Mouse (Mus musculus): ENCODE data around the gene Tdrd9. TPM values are rescaled to one million over a fixed set of nuclear protein-coding genes. Genes with fewer than 3 reads are reported as not detected.

Tdrd9 gene
- 0.07 and 0.19 TPM in 2 replicates for polyA plus RNA-seq (2015; fragmentation: Nextera tagmentation; extraction: Ambion mirVana)

- Histone ChIP-seq H3K9me3 (no peaks in the 10 kb centered on the region; the same call in 1 of the 2 replicates), H3K36me3 (no peaks in the 10 kb centered on the region), H3K4me1 (peaks cover 5% of the 10 kb centered on the region), H3K4me2 (no peak within 1 kb of the TSS), H3K4me3 (no peak within 1 kb of the TSS), H3K9ac (no peak within 1 kb of the TSS), H3K27ac (replicated peaks) (no peak within 1 kb of the TSS), H3K27me3 (replicated peaks) (no peaks in the 10 kb centered on the region)
- no peak for ATAC-seq (ENCODE audit: extremely low read depth, insufficient number of reproducible peaks, low FRiP score, low TSS enrichment)
- WGBS = 81% methylated on average over 18 of the region's 18 CpGs
These were observed at the start of gene Tdrd9 for GRCm38 (mm10) chr12:111971231-111971686. Gene Tdrd9, plus strand, starts transcription at chr12:111971559.

GRCm38 (mm10) chr12:111923117-111923516, 48.2 kb upstream of the Tdrd9 start:
- H3K27ac ChIP-seq (replicated peaks) = no peak overlapping the region
- no peaks in the 10 kb centered on the region for H3K9me3 ChIP-seq
- ATAC-seq (ENCODE audit: extremely low read depth, insufficient number of reproducible peaks, low FRiP score, low TSS enrichment) = no peak
- no peak overlapping the region for H3K4me2 ChIP-seq
- no peak overlapping the region for H3K4me3 ChIP-seq
- H3K9ac ChIP-seq = no peak overlapping the region
- no peaks in the 10 kb centered on the region for H3K36me3 ChIP-seq
- H3K4me1 ChIP-seq = peaks cover 33% of the 10 kb centered on the region
- WGBS = 79% methylated on average over 6 of the region's 6 CpGs
- 0 out of 2 replicates have a peak, but pooled peaks cover 4% of the 10 kb centered on the region for H3K27me3 ChIP-seq (replicated peaks)

- WGBS = 56% methylated on average over 1 of the region's 1 CpGs
- ATAC-seq (ENCODE audit: extremely low read depth, insufficient number of reproducible peaks, low FRiP score, low TSS enrichment) = no peak
- H3K4me3 ChIP-seq = no peak overlapping the region
These were observed 44.0 kb upstream of the Tdrd9 start for GRCm38 (mm10) chr12:111927338-111927737.

GRCm38 (mm10) chr12:111928411-111928966, 42.9 kb upstream of the Tdrd9 start:
- H3K9me3 ChIP-seq = no peaks in the 10 kb centered on the region
- H3K4me1 ChIP-seq = peaks cover 38% of the 10 kb centered on the region
- H3K4me2 ChIP-seq = no peak overlapping the region
- H3K9ac ChIP-seq = no peak overlapping the region
- H3K36me3 ChIP-seq = no peaks in the 10 kb centered on the region
- no peak overlapping the region for H3K4me3 ChIP-seq
- no peaks in the 10 kb centered on the region for H3K27me3 ChIP-seq (replicated peaks)
- WGBS = 73% methylated on average over 18 of the region's 18 CpGs
- H3K27ac ChIP-seq (replicated peaks) = no peak overlapping the region
- no peak for ATAC-seq (ENCODE audit: extremely low read depth, insufficient number of reproducible peaks, low FRiP score, low TSS enrichment)

More at GRCm38 (mm10) chr12:111927338-111927737, 44.0 kb upstream of the Tdrd9 start:
- 0 out of 2 replicates have a peak overlapping the region, but pooled peaks have one; percentile 0 for H3K9ac ChIP-seq
- peak overlapping the region; percentile 1; the same call in 1 of the 2 replicates for H3K27ac ChIP-seq (replicated peaks)
- H3K4me2 ChIP-seq = no peak overlapping the region
- peaks cover 26% of the 10 kb centered on the region for H3K4me1 ChIP-seq
- no peaks in the 10 kb centered on the region for H3K27me3 ChIP-seq (replicated peaks)
- H3K9me3 ChIP-seq = no peaks in the 10 kb centered on the region
- no peaks in the 10 kb centered on the region for H3K36me3 ChIP-seq

- WGBS = 83% methylated on average over 8 of the region's 9 CpGs
- Histone ChIP-seq H3K9ac (no peak overlapping the region), H3K27ac (replicated peaks) (no peak overlapping the region), H3K4me1 (peaks cover 49% of the 10 kb centered on the region), H3K27me3 (replicated peaks) (no peaks in the 10 kb centered on the region), H3K4me2 (no peak overlapping the region), H3K9me3 (no peaks in the 10 kb centered on the region), H3K36me3 (no peaks in the 10 kb centered on the region), H3K4me3 (no peak overlapping the region)
- no peak for ATAC-seq (ENCODE audit: extremely low read depth, insufficient number of reproducible peaks, low FRiP score, low TSS enrichment)
These were observed 39.8 kb upstream of the Tdrd9 start for GRCm38 (mm10) chr12:111931411-111932025.

- Histone ChIP-seq H3K4me2 (no peak overlapping the region), H3K27ac (replicated peaks) (peak overlapping the region; percentile 43), H3K9ac (no peak overlapping the region), H3K27me3 (replicated peaks) (no peaks in the 10 kb centered on the region), H3K9me3 (no peaks in the 10 kb centered on the region), H3K4me1 (peaks cover 50% of the 10 kb centered on the region), H3K36me3 (no peaks in the 10 kb centered on the region), H3K4me3 (no peak overlapping the region)
- 54% methylated on average over 3 of the region's 3 CpGs for WGBS
- ATAC-seq (ENCODE audit: extremely low read depth, insufficient number of reproducible peaks, low FRiP score, low TSS enrichment) = no peak
These were observed 38.8 kb upstream of the Tdrd9 start for GRCm38 (mm10) chr12:111932513-111932912.

- Histone ChIP-seq H3K4me1 (peaks cover 50% of the 10 kb centered on the region), H3K4me2 (no peak overlapping the region), H3K9ac (peak overlapping the region; percentile 16; the same call in 1 of the 2 replicates)
These were observed 38.2 kb upstream of the Tdrd9 start for GRCm38 (mm10) chr12:111933032-111933704.

GRCm38 (mm10) chr12:111933971-111934370, 37.4 kb upstream of the Tdrd9 start:
- Histone ChIP-seq H3K36me3 (no peaks in the 10 kb centered on the region), H3K9me3 (no peaks in the 10 kb centered on the region), H3K27me3 (replicated peaks) (no peaks in the 10 kb centered on the region), H3K4me1 (peaks cover 57% of the 10 kb centered on the region), H3K27ac (replicated peaks) (no peak overlapping the region), H3K4me3 (no peak overlapping the region), H3K4me2 (no peak overlapping the region), H3K9ac (no peak overlapping the region)
- no peak for ATAC-seq (ENCODE audit: extremely low read depth, insufficient number of reproducible peaks, low FRiP score, low TSS enrichment)
- 65% methylated on average over 2 of the region's 2 CpGs for WGBS

More at GRCm38 (mm10) chr12:111933032-111933704, 38.2 kb upstream of the Tdrd9 start:
- H3K4me3 ChIP-seq = no peak overlapping the region
- no peaks in the 10 kb centered on the region for H3K27me3 ChIP-seq (replicated peaks)
- WGBS = 53% methylated on average over 11 of the region's 11 CpGs
- no peaks in the 10 kb centered on the region for H3K36me3 ChIP-seq
- peak overlapping the region; percentile 43 for H3K27ac ChIP-seq (replicated peaks)
- 0 out of 2 replicates have a peak, but pooled peaks have one; percentile 39 for ATAC-seq (ENCODE audit: extremely low read depth, insufficient number of reproducible peaks, low FRiP score, low TSS enrichment)
- no peaks in the 10 kb centered on the region for H3K9me3 ChIP-seq

- no peak overlapping the region; the same call in 1 of the 2 replicates for H3K9ac ChIP-seq
- H3K27ac ChIP-seq (replicated peaks) = peak overlapping the region; percentile 76
- H3K36me3 ChIP-seq = no peaks in the 10 kb centered on the region
- 38% methylated on average over 24 of the region's 24 CpGs for WGBS
- peaks cover 58% of the 10 kb centered on the region for H3K4me1 ChIP-seq
- H3K4me3 ChIP-seq = no peak overlapping the region
- no peaks in the 10 kb centered on the region for H3K27me3 ChIP-seq (replicated peaks)
- no peak for ATAC-seq (ENCODE audit: extremely low read depth, insufficient number of reproducible peaks, low FRiP score, low TSS enrichment)
- H3K9me3 ChIP-seq = no peaks in the 10 kb centered on the region
- H3K4me2 ChIP-seq = peak overlapping the region; percentile 16; the same call in 1 of the 2 replicates
These were observed 34.4 kb upstream of the Tdrd9 start for GRCm38 (mm10) chr12:111936706-111937550.

- peaks cover 53% of the 10 kb centered on the region for H3K4me1 ChIP-seq
- H3K9ac ChIP-seq = 0 out of 2 replicates have a peak overlapping the region, but pooled peaks have one; percentile 21
- no peaks in the 10 kb centered on the region for H3K36me3 ChIP-seq
- peak overlapping the region; percentile 76 for H3K27ac ChIP-seq (replicated peaks)
- H3K27me3 ChIP-seq (replicated peaks) = no peaks in the 10 kb centered on the region
- no peak for ATAC-seq (ENCODE audit: extremely low read depth, insufficient number of reproducible peaks, low FRiP score, low TSS enrichment)
- H3K4me3 ChIP-seq = no peak overlapping the region
- no peaks in the 10 kb centered on the region for H3K9me3 ChIP-seq
- WGBS = 18% methylated on average over 1 of the region's 1 CpGs
- no peak overlapping the region for H3K4me2 ChIP-seq
These were observed 32.7 kb upstream of the Tdrd9 start for GRCm38 (mm10) chr12:111938623-111939177.

All from heart, embryonic 13.5 days (tissue).